Mouse (Mus musculus) kidney, adult 2 months (tissue): Measurements from ENCODE around the gene Krcc1. TPM values are rescaled to one million over a fixed set of nuclear protein-coding genes. Genes with fewer than 3 reads are reported as not detected.
A peak's percentile ranks its signal among the peaks of the same experiment; 100 is the strongest.

Experiments used
- DNase-seq: peaks from one replicate; pipeline ENCODE4 v3.0.0; 2021
- H3K27ac ChIP-seq: fragments of 200-500 bp; 2 replicates; pipeline ENCODE4 v1.5.1; 2012; ENCODE audit warnings: low read depth, low read length, control low read depth, inconsistent platforms; ENCODE audit not compliant: insufficient read depth
- H3K27me3 ChIP-seq: fragments of 200-500 bp; replicated peaks from 2 replicates; pipeline ENCODE4 v1.6.1; 2012; ENCODE audit warnings: mild to moderate bottlenecking, moderate library complexity, low read length, inconsistent platforms; ENCODE audit not compliant: control insufficient read depth, insufficient read depth
- H3K36me3 ChIP-seq: fragments of 200-500 bp; 2 replicates; pipeline ENCODE4 v1.6.1; 2012; ENCODE audit warnings: mild to moderate bottlenecking, moderate library complexity, low read length, inconsistent platforms; ENCODE audit not compliant: control insufficient read depth, insufficient read depth
- H3K4me1 ChIP-seq: fragments of 200-500 bp; 2 replicates; pipeline ENCODE4 v1.6.1; 2011; ENCODE audit warnings: low read length; ENCODE audit not compliant: control insufficient read depth, insufficient read depth
- H3K4me3 ChIP-seq: fragments of 200-500 bp; 2 replicates; pipeline ENCODE4 v1.5.1; 2011; ENCODE audit warnings: mild to moderate bottlenecking, low read depth, low read length, control low read depth; ENCODE audit not compliant: insufficient read depth
- CTCF ChIP-seq: fragments of 200-500 bp; conservative IDR thresholded peaks from 2 replicates; pipeline ENCODE4 v1.5.1; 2011; ENCODE audit warnings: low read depth, mild to moderate bottlenecking, control low read depth, low read length, moderate library complexity, mixed read lengths; ENCODE audit not compliant: insufficient read depth, insufficient read length
- POLR2A ChIP-seq: fragments of 200-500 bp; IDR thresholded peaks from one replicate; pipeline ENCODE4 v1.6.1; 2011; ENCODE audit warnings: low read depth, low read length, control low read depth
- WGBS: fragments of 180-500 bp; shearing (Covaris S2); methylation state at CpG from one replicate; pipeline ENCODE4 v1.1.7; 2018; 5-methylcytosine and 5-hydroxymethylcytosine counted together
- polyA plus RNA-seq: library from polyadenylated mRNA; depleted of rRNA; stranded (reverse); fragments of >200 nt; gene quantifications from 2 replicates; pipeline ENCODE4 v1.2.3, GENCODE M21; 2012

The Krcc1 gene
- polyA plus RNA-seq, 1 experiment, result 15.2 TPM

- Histone ChIP-seq H3K27ac (peak overlapping the region; percentile 84; the same call in 1 of the 2 replicates), H3K4me3 (no peak overlapping the region), H3K36me3 (no peaks in the 10 kb centered on the region), H3K4me1 (peaks cover 9% of the 10 kb centered on the region), H3K27me3 (no peaks in the 10 kb centered on the region)
- DNase-seq, result peak; percentile 84
- no peak for TF ChIP-seq CTCF
- no peak for TF ChIP-seq POLR2A
- WGBS, result 56% methylated on average over 6 of the region's 6 CpGs
Measured at GRCm38 (mm10) chr6:71236506-71236905, 35.0 kb upstream of the Krcc1 start.

- WGBS, result 41% methylated on average over 6 of the region's 6 CpGs
- DNase-seq, result peak; percentile 75
- Histone ChIP-seq H3K36me3 (no peaks in the 10 kb centered on the region), H3K27ac (peak overlapping the region; percentile 84), H3K4me3 (no peak overlapping the region), H3K27me3 (no peaks in the 10 kb centered on the region), H3K4me1 (peaks cover 9% of the 10 kb centered on the region)
- TF ChIP-seq POLR2A (no peak), CTCF (no peak)
Measured at GRCm38 (mm10) chr6:71237031-71237431, 34.4 kb upstream of the Krcc1 start.

- no peaks in the 10 kb centered on the region for H3K36me3 ChIP-seq
- no peaks in the 10 kb centered on the region for H3K27me3 ChIP-seq
- peaks cover 9% of the 10 kb centered on the region for H3K4me1 ChIP-seq
- DNase-seq, result no peak
- 82% methylated on average over 26 of the region's 26 CpGs for WGBS
- H3K4me3 ChIP-seq, result no peak overlapping the region
- TF ChIP-seq POLR2A, result no peak
- no peak for TF ChIP-seq CTCF
- H3K27ac ChIP-seq, result no peak overlapping the region
Measured at GRCm38 (mm10) chr6:71239069-71239750, 32.3 kb upstream of the Krcc1 start.

DNA sequence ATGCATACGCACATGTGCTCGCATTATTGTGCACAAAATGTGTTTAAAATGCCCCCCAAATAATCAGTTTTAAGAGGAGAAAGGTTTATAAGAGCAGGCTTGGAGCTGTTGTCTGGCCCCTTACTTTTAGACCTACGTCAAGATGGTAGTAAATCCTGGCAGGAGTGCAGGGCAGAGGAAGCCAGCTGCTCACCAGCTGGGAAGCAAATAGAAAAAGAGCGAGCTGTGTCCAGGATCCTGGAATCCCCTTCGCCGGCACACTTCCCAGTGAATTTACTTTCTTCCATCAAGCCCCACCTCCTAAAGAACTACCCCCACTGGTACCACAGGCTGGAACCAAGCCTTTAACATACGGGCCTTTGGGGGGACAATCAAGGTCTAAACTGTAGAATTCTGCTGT, 30.6 kb upstream of the Krcc1 start:
- H3K36me3 ChIP-seq, result no peaks in the 10 kb centered on the region
- no peak for TF ChIP-seq CTCF
- no peak for TF ChIP-seq POLR2A
- 86% methylated on average over 7 of the region's 7 CpGs for WGBS
- no peaks in the 10 kb centered on the region for H3K27me3 ChIP-seq
- peaks cover 9% of the 10 kb centered on the region for H3K4me1 ChIP-seq
- H3K4me3 ChIP-seq, result no peak overlapping the region
- DNase-seq, result no peak
- H3K27ac ChIP-seq, result no peak overlapping the region

GRCm38 (mm10) chr6:71242811-71243210, 28.7 kb upstream of the Krcc1 start:
- Histone ChIP-seq H3K4me1 (no peaks in the 10 kb centered on the region), H3K4me3 (no peak overlapping the region), H3K27ac (no peak overlapping the region), H3K27me3 (no peaks in the 10 kb centered on the region), H3K36me3 (no peaks in the 10 kb centered on the region)
- 80% methylated on average over 1 of the region's 1 CpGs for WGBS
- TF ChIP-seq CTCF, result no peak
- no peak for TF ChIP-seq POLR2A
- no peak for DNase-seq

GRCm38 (mm10) chr6:71243258-71243657, 28.2 kb upstream of the Krcc1 start:
- H3K27me3 ChIP-seq, result no peaks in the 10 kb centered on the region
- WGBS, result 90% methylated on average over 3 of the region's 3 CpGs
- H3K27ac ChIP-seq, result no peak overlapping the region
- no peaks in the 10 kb centered on the region for H3K4me1 ChIP-seq
- H3K36me3 ChIP-seq, result no peaks in the 10 kb centered on the region
- TF ChIP-seq CTCF, result no peak
- no peak for TF ChIP-seq POLR2A
- H3K4me3 ChIP-seq, result no peak overlapping the region
- no peak for DNase-seq

GRCm38 (mm10) chr6:71248420-71248819, 23.1 kb upstream of the Krcc1 start:
- H3K27ac ChIP-seq, result no peak overlapping the region
- no peaks in the 10 kb centered on the region for H3K4me1 ChIP-seq
- TF ChIP-seq POLR2A (no peak), CTCF (no peak)
- no peak for DNase-seq
- H3K27me3 ChIP-seq, result no peaks in the 10 kb centered on the region
- 94% methylated on average over 1 of the region's 1 CpGs for WGBS
- H3K4me3 ChIP-seq, result no peak overlapping the region
- no peaks in the 10 kb centered on the region for H3K36me3 ChIP-seq

- TF ChIP-seq CTCF, result no peak
- H3K27ac ChIP-seq, result no peak overlapping the region
- no peaks in the 10 kb centered on the region for H3K4me1 ChIP-seq
- 70% methylated on average over 3 of the region's 3 CpGs for WGBS
- no peaks in the 10 kb centered on the region for H3K36me3 ChIP-seq
- H3K4me3 ChIP-seq, result no peak overlapping the region
- no peaks in the 10 kb centered on the region for H3K27me3 ChIP-seq
- no peak for DNase-seq
Measured at GRCm38 (mm10) chr6:71249615-71250014, 21.9 kb upstream of the Krcc1 start.
